Mouse (Mus musculus): Measurements from ENCODE around the gene Olfr616. TPM values are rescaled to one million over a fixed set of nuclear protein-coding genes. Genes with fewer than 3 reads are reported as not detected.
"Not testable (repeated sequence)": the region's sequence is repeated elsewhere in the genome, so short reads cannot be mapped to it uniquely, and the experiment has no call there.

Gene Olfr616
- polyA plus RNA-seq (2014; fragmentation: Nextera tagmentation; extraction: Ambion mirVana) = not detected in 2 replicates

DNA sequence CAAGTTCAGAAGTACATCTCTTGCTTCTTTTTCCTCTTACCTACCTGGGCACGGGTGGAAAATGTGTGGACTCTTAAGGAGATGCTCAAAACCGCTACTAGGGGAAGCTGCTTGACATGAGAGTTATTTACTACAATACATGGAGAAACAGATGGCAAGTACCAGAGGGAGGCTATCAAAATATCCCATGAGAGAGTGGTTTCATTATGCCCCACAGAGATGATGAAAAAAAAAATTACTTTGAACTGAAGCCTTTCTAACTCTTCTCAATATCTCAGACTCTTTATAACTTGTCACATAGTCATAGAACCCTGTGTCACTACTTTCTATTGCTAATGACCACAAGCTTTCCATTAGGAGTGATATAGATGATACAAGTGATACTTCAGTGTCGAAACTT is at the start of gene Olfr616:
TSS of gene Olfr616 (minus strand) at position 101 of the 400 bp plus-strand sequence.
- Histone ChIP-seq H3K27ac (replicated peaks; ENCODE audit: low read depth, low read length) (no peak within 1 kb of the TSS), H3K4me1 (ENCODE audit: control insufficient read depth, insufficient read depth, low read length) (no peaks in the 10 kb centered on the region), H3K36me3 (ENCODE audit: control insufficient read depth, insufficient read depth, low read length) (no peaks in the 10 kb centered on the region), H3K27me3 (ENCODE audit: control insufficient read depth, insufficient read depth, low read length) (no peaks in the 10 kb centered on the region), H3K4me3 (ENCODE audit: low read depth, low read length) (no peak within 1 kb of the TSS), H3K4me2 (ENCODE audit: low read depth, severe bottlenecking) (no peak within 1 kb of the TSS), H3K9me3 (ENCODE audit: control insufficient read depth, low read length) (no peaks in the 10 kb centered on the region), H3K9ac (ENCODE audit: low read length) (no peak within 1 kb of the TSS)
- WGBS = 89% methylated on average over 3 of the region's 3 CpGs
- DNase-seq (ENCODE audit: low spot score) = no peak
- ATAC-seq (ENCODE audit: insufficient number of reproducible peaks, low FRiP score, low TSS enrichment, low read depth) = no peak

DNA sequence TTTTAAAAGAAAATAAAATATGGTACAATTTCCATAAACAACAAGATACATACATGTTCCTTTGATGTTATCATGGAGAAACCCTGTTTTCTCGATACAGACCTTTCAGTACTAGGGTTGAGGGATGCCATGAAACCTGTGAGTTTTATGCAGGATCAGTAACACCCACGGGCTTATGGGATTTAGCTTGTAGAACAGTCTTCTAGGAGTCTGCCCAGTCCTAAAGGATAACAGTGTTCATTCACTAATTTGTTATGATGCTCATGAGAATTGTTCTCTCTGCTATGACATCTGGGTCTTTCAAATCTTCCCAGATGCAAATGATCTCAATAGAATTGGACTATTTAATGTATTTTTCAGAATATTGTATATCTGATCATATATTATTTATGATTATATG is 43.5 kb upstream of the Olfr616 start, which contains the start of gene Olfr620:
TSS of gene Olfr620 (minus strand) at position 101 of the 400 bp plus-strand sequence.
- ATAC-seq (ENCODE audit: insufficient number of reproducible peaks, low FRiP score, low TSS enrichment, low read depth) (no peak), DNase-seq (ENCODE audit: low spot score) (no peak)
- Histone ChIP-seq H3K9ac (ENCODE audit: low read length) (no peak within 1 kb of the TSS), H3K4me2 (ENCODE audit: low read depth, severe bottlenecking) (no peak within 1 kb of the TSS), H3K9me3 (ENCODE audit: control insufficient read depth, low read length) (no peaks in the 10 kb centered on the region), H3K27ac (replicated peaks; ENCODE audit: low read depth, low read length) (no peak within 1 kb of the TSS), H3K27me3 (ENCODE audit: control insufficient read depth, insufficient read depth, low read length) (no peaks in the 10 kb centered on the region), H3K4me1 (ENCODE audit: control insufficient read depth, insufficient read depth, low read length) (no peaks in the 10 kb centered on the region), H3K36me3 (ENCODE audit: control insufficient read depth, insufficient read depth, low read length) (no peaks in the 10 kb centered on the region), H3K4me3 (ENCODE audit: low read depth, low read length) (no peak within 1 kb of the TSS)
- 84% methylated on average over 2 of the region's 2 CpGs for WGBS

DNA sequence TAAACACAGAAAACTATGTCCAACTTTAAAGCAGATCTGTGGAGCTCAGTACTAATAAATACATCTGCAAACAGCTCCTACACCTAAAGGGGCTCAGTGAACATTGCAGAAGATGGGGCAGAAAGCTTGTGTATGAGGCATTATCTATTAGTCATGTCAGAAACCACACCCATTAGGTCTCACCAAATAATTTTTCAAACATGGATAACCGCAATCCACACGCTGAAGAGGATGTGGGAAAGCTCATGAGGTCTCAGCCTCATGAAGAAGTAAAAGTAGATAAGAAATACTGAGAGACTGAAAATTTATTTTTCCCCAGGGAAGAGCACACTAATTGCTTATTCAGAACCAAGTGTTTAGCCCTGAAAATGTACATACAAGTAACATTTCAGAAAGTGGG is 38.5 kb upstream of the Olfr616 start:
- ATAC-seq (ENCODE audit: insufficient number of reproducible peaks, low FRiP score, low TSS enrichment, low read depth) (no peak), DNase-seq (ENCODE audit: low spot score) (no peak)
- no peaks in the 10 kb centered on the region for H3K9me3 ChIP-seq (ENCODE audit: control insufficient read depth, low read length)
- 83% methylated on average over 2 of the region's 2 CpGs for WGBS
- H3K27me3 ChIP-seq (ENCODE audit: control insufficient read depth, insufficient read depth, low read length) = no peaks in the 10 kb centered on the region
- no peak overlapping the region for H3K4me2 ChIP-seq (ENCODE audit: low read depth, severe bottlenecking)
- no peak overlapping the region for H3K27ac ChIP-seq (replicated peaks; ENCODE audit: low read depth, low read length)
- H3K4me3 ChIP-seq (ENCODE audit: low read depth, low read length) = no peak overlapping the region
- no peaks in the 10 kb centered on the region for H3K36me3 ChIP-seq (ENCODE audit: control insufficient read depth, insufficient read depth, low read length)
- H3K4me1 ChIP-seq (ENCODE audit: control insufficient read depth, insufficient read depth, low read length) = no peaks in the 10 kb centered on the region
- H3K9ac ChIP-seq (ENCODE audit: low read length) = no peak overlapping the region

DNA sequence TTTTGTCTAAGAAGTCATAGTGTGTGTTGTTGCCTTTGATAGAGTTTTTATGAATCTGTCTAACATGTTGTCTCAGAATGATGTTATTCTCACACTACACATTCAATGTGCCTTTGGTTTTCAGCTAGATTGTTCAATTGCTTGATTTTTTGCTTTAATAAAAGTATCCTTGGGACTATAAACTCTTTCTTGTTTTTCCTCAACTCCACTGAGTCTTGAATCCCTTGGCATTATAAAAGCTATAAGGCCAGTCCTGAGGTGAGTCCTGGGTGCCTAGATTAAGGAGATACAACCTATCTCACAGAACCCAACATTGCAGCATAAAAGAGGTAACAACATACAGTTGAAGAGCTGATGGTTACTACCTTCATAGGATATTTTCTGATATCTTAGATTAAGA is 31.3 kb upstream of the Olfr616 start, which contains the start of gene Olfr619:
TSS of gene Olfr619 (plus strand) at position 301 of the 400 bp plus-strand sequence.
- no peak within 1 kb of the TSS for H3K4me3 ChIP-seq (ENCODE audit: low read depth, low read length)
- H3K4me2 ChIP-seq (ENCODE audit: low read depth, severe bottlenecking) = no peak within 1 kb of the TSS
- H3K4me1 ChIP-seq (ENCODE audit: control insufficient read depth, insufficient read depth, low read length) = no peaks in the 10 kb centered on the region
- no peaks in the 10 kb centered on the region for H3K36me3 ChIP-seq (ENCODE audit: control insufficient read depth, insufficient read depth, low read length)
- DNase-seq (ENCODE audit: low spot score) = no peak
- no peak within 1 kb of the TSS for H3K9ac ChIP-seq (ENCODE audit: low read length)
- H3K27me3 ChIP-seq (ENCODE audit: control insufficient read depth, insufficient read depth, low read length) = no peaks in the 10 kb centered on the region
- ATAC-seq (ENCODE audit: insufficient number of reproducible peaks, low FRiP score, low TSS enrichment, low read depth) = no peak
- H3K9me3 ChIP-seq (ENCODE audit: control insufficient read depth, low read length) = no peaks in the 10 kb centered on the region
- H3K27ac ChIP-seq (replicated peaks; ENCODE audit: low read depth, low read length) = no peak within 1 kb of the TSS

DNA sequence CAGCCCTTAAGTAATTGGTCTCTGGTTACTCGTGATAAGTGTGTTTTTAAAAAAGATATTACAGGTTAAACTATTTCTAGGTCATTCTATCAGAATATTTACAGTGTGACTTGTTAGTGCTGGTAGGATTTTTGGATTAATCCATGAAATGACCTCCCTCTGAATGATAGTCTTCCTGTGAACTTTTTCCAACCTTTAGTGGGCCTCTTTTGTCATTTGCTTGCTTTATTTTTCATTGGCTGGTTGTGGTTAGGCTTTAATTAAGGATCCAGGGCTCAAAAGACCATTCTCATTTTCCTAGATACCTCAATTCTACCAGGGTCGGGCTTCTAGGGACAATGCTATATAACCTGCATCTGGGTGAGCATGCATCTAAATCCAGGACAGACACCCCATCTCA is 20.9 kb upstream of the Olfr616 start, which contains the start of gene Olfr618:
TSS of gene Olfr618 (plus strand) at position 301 of the 400 bp plus-strand sequence.
- ATAC-seq (ENCODE audit: insufficient number of reproducible peaks, low FRiP score, low TSS enrichment, low read depth) = no peak
- Histone ChIP-seq H3K4me1 (ENCODE audit: control insufficient read depth, insufficient read depth, low read length) (no peaks in the 10 kb centered on the region), H3K4me2 (ENCODE audit: low read depth, severe bottlenecking) (no peak within 1 kb of the TSS), H3K9me3 (ENCODE audit: control insufficient read depth, low read length) (no peaks in the 10 kb centered on the region), H3K36me3 (ENCODE audit: control insufficient read depth, insufficient read depth, low read length) (no peaks in the 10 kb centered on the region), H3K4me3 (ENCODE audit: low read depth, low read length) (no peak within 1 kb of the TSS), H3K27ac (replicated peaks; ENCODE audit: low read depth, low read length) (no peak within 1 kb of the TSS), H3K27me3 (ENCODE audit: control insufficient read depth, insufficient read depth, low read length) (no peaks in the 10 kb centered on the region), H3K9ac (ENCODE audit: low read length) (no peak within 1 kb of the TSS)
- 57% methylated on average over 2 of the region's 2 CpGs for WGBS
- no peak for DNase-seq (ENCODE audit: low spot score)

DNA sequence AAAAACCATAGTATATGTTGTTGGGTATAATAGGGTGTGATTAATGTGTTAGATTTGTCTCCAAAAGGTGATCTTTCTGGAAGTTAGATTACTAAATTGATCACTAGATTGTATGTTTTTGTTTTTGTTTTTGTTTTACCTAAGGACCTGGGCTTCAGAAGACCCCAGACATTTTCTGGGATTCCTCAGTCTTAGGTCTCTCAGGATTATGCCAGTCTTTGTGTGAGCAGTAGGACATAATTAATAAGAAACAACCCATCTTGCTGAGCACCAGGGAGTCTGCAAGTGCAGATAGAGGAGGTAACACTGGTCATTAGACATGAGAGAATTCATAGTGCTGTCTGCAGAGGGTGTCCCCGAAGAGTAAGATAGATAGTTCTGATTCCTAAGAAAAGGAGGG is 3.8 kb upstream of the Olfr616 start, which contains the start of gene Olfr617:
TSS of gene Olfr617 (plus strand) at position 301 of the 400 bp plus-strand sequence.
- Histone ChIP-seq H3K4me1 (ENCODE audit: control insufficient read depth, insufficient read depth, low read length) (no peaks in the 10 kb centered on the region), H3K36me3 (ENCODE audit: control insufficient read depth, insufficient read depth, low read length) (no peaks in the 10 kb centered on the region), H3K9ac (ENCODE audit: low read length) (no peak within 1 kb of the TSS), H3K27me3 (ENCODE audit: control insufficient read depth, insufficient read depth, low read length) (no peaks in the 10 kb centered on the region), H3K4me3 (ENCODE audit: low read depth, low read length) (no peak within 1 kb of the TSS), H3K9me3 (ENCODE audit: control insufficient read depth, low read length) (no peaks in the 10 kb centered on the region), H3K27ac (replicated peaks; ENCODE audit: low read depth, low read length) (no peak within 1 kb of the TSS), H3K4me2 (ENCODE audit: low read depth, severe bottlenecking) (no peak within 1 kb of the TSS)
- DNase-seq (ENCODE audit: low spot score) (no peak), ATAC-seq (ENCODE audit: insufficient number of reproducible peaks, low FRiP score, low TSS enrichment, low read depth) (no peak)
- WGBS = 89% methylated on average over 1 of the region's 1 CpGs

DNA sequence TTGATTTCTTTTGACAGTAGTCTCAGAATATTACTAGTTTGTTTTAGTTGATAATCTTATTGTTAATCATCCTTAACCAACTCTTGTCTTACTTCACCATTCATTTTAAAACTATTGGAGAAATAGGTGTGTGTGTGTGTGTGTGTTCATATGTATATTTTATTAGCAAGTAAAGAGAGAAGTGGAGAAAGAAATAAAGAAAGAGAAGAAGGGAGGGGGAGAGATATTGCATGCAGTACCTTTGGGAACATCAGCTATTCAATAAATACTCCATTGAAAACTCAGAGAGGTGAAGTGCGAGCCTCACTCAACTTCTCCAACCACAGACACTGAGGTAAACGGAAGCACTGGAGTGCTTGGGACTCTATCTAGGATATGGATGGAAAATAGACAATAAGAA is 13.2 kb downstream of the Olfr616 start, which contains the start of gene Olfr615:
TSS of gene Olfr615 (plus strand) at position 301 of the 400 bp plus-strand sequence.
- 88% methylated on average over 2 of the region's 2 CpGs for WGBS
- no peaks in the 10 kb centered on the region for H3K9me3 ChIP-seq (ENCODE audit: control insufficient read depth, low read length)
- H3K4me1 ChIP-seq (ENCODE audit: control insufficient read depth, insufficient read depth, low read length) = no peaks in the 10 kb centered on the region
- no peaks in the 10 kb centered on the region for H3K36me3 ChIP-seq (ENCODE audit: control insufficient read depth, insufficient read depth, low read length)
- H3K4me2 ChIP-seq (ENCODE audit: low read depth, severe bottlenecking) = no peak within 1 kb of the TSS
- DNase-seq (ENCODE audit: low spot score) (no peak), ATAC-seq (ENCODE audit: insufficient number of reproducible peaks, low FRiP score, low TSS enrichment, low read depth) (no peak)
- H3K27ac ChIP-seq (replicated peaks; ENCODE audit: low read depth, low read length) = no peak within 1 kb of the TSS
- H3K4me3 ChIP-seq (ENCODE audit: low read depth, low read length) = no peak within 1 kb of the TSS
- no peak within 1 kb of the TSS for H3K9ac ChIP-seq (ENCODE audit: low read length)
- no peaks in the 10 kb centered on the region for H3K27me3 ChIP-seq (ENCODE audit: control insufficient read depth, insufficient read depth, low read length)

DNA sequence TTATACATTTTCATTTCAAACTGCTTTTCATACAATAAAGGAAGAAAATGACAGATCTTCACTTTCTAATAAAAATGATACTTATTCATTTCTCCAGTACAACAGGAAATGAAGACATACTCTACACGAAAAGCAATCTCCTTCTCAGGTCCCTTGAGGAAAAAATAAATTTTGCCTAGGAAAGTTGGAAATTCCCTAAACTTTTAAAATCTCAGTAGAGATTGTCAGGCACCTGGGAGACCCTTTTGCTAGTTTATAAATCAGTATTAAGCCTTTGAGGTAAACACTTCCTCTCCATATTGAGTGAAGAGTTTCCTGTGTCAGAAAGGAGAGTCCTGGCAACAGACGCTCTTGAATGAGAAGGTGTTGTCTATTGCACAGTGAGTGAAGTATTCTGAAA is 21.2 kb downstream of the Olfr616 start, which contains the start of gene Olfr613:
TSS of gene Olfr613 (plus strand) at position 301 of the 400 bp plus-strand sequence.
- DNase-seq (ENCODE audit: low spot score) (no peak), ATAC-seq (ENCODE audit: insufficient number of reproducible peaks, low FRiP score, low TSS enrichment, low read depth) (no peak)
- Histone ChIP-seq H3K4me2 (ENCODE audit: low read depth, severe bottlenecking) (no peak within 1 kb of the TSS), H3K4me3 (ENCODE audit: low read depth, low read length) (no peak within 1 kb of the TSS), H3K4me1 (ENCODE audit: control insufficient read depth, insufficient read depth, low read length) (no peaks in the 10 kb centered on the region), H3K9ac (ENCODE audit: low read length) (no peak within 1 kb of the TSS), H3K27me3 (ENCODE audit: control insufficient read depth, insufficient read depth, low read length) (no peaks in the 10 kb centered on the region), H3K9me3 (ENCODE audit: control insufficient read depth, low read length) (no peaks in the 10 kb centered on the region), H3K36me3 (ENCODE audit: control insufficient read depth, insufficient read depth, low read length) (no peaks in the 10 kb centered on the region), H3K27ac (replicated peaks; ENCODE audit: low read depth, low read length) (no peak within 1 kb of the TSS)
- 81% methylated on average over 2 of the region's 2 CpGs for WGBS

DNA sequence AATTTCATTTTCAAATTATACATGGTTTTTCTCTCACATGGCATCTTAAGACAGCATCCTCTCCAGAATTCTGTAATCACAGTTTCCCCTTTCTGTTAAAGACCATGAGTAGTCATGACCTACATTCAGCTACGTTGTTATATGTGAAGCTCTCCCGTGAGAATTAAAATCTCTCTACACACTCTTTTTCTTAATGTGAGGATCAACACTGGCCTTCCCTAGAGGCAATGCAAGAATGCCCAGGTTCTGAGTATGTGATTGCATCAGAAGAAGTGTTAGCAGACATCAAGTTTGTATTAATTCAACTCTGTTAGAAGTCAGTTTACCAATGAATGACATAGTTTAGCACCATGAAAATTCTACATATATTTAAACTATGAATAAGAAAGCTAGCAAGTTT is 26.3 kb downstream of the Olfr616 start, which contains the start of gene Olfr612:
TSS of gene Olfr612 (minus strand) at position 101 of the 400 bp plus-strand sequence.
- 83% methylated on average over 2 of the region's 2 CpGs for WGBS

More for the DNA sequence above, 26.3 kb downstream of the Olfr616 start, which contains the start of gene Olfr612:
- not testable (repeated sequence) for ATAC-seq (ENCODE audit: insufficient number of reproducible peaks, low FRiP score, low TSS enrichment, low read depth); H3K36me3 ChIP-seq (ENCODE audit: control insufficient read depth, insufficient read depth, low read length); H3K27ac ChIP-seq (replicated peaks; ENCODE audit: low read depth, low read length); DNase-seq (ENCODE audit: low spot score); H3K4me1 ChIP-seq (ENCODE audit: control insufficient read depth, insufficient read depth, low read length); H3K27me3 ChIP-seq (ENCODE audit: control insufficient read depth, insufficient read depth, low read length); H3K4me2 ChIP-seq (ENCODE audit: low read depth, severe bottlenecking); H3K9me3 ChIP-seq (ENCODE audit: control insufficient read depth, low read length); H3K4me3 ChIP-seq (ENCODE audit: low read depth, low read length); H3K9ac ChIP-seq (ENCODE audit: low read length)
